Mouse (Mus musculus): Measurements from ENCODE around the gene Ppm1d. TPM values are rescaled to one million over a fixed set of nuclear protein-coding genes. Genes with fewer than 3 reads are reported as not detected.

Ppm1d gene
- polyA plus RNA-seq (2012), result 3.4 and 5.9 TPM in 2 replicates

GRCm38 (mm10) chr11:85310713-85311574 is at the start of gene Ppm1d:
Gene Ppm1d (plus strand): TSS chr11:85311244.
- Histone ChIP-seq H3K27me3 (ENCODE audit: control insufficient read depth) (no peaks in the 10 kb centered on the region; the same call in 1 of the 2 replicates), H3K4me3 (replicated peaks) (peak within 1 kb of the TSS; percentile 70), H3K4me1 (ENCODE audit: control insufficient read depth) (peaks cover 41% of the 10 kb centered on the region), H3K9me3 (ENCODE audit: control insufficient read depth, low read length) (peaks cover 4% of the 10 kb centered on the region), H3K36me3 (ENCODE audit: control insufficient read depth) (peaks cover 32% of the 10 kb centered on the region)
- no peak for TF ChIP-seq GATA1 (IDR thresholded peaks at IDR 0.05; ENCODE audit: low read length)
- TF ChIP-seq TAL1 (IDR thresholded peaks at IDR 0.05; ENCODE audit: low read length), result no peak

GRCm38 (mm10) chr11:85264635-85265034 is 46.4 kb upstream of the Ppm1d start:
- H3K4me3 ChIP-seq (replicated peaks), result no peak overlapping the region
- no peaks in the 10 kb centered on the region for H3K36me3 ChIP-seq (ENCODE audit: control insufficient read depth)
- peaks cover 3% of the 10 kb centered on the region; the same call in 1 of the 2 replicates for H3K4me1 ChIP-seq (ENCODE audit: control insufficient read depth)
- TF ChIP-seq TAL1 (IDR thresholded peaks at IDR 0.05; ENCODE audit: low read length) (no peak), GATA1 (IDR thresholded peaks at IDR 0.05; ENCODE audit: low read length) (no peak)
- no peaks in the 10 kb centered on the region for H3K27me3 ChIP-seq (ENCODE audit: control insufficient read depth)
- no peaks in the 10 kb centered on the region for H3K9me3 ChIP-seq (ENCODE audit: control insufficient read depth, low read length)

- Histone ChIP-seq H3K27me3 (ENCODE audit: control insufficient read depth) (no peaks in the 10 kb centered on the region), H3K9me3 (ENCODE audit: control insufficient read depth, low read length) (no peaks in the 10 kb centered on the region), H3K4me1 (ENCODE audit: control insufficient read depth) (no peaks in the 10 kb centered on the region), H3K4me3 (replicated peaks) (no peak overlapping the region), H3K36me3 (ENCODE audit: control insufficient read depth) (no peaks in the 10 kb centered on the region)
- TF ChIP-seq GATA1 (IDR thresholded peaks at IDR 0.05; ENCODE audit: low read length), result no peak
Measured at GRCm38 (mm10) chr11:85267393-85267792, 43.7 kb upstream of the Ppm1d start.

GRCm38 (mm10) chr11:85270631-85271030 is 40.4 kb upstream of the Ppm1d start:
- TF ChIP-seq GATA1 (IDR thresholded peaks at IDR 0.05; ENCODE audit: low read length) (no peak), TAL1 (IDR thresholded peaks at IDR 0.05; ENCODE audit: low read length) (no peak)
- Histone ChIP-seq H3K27me3 (ENCODE audit: control insufficient read depth) (no peaks in the 10 kb centered on the region), H3K9me3 (ENCODE audit: control insufficient read depth, low read length) (peaks cover 4% of the 10 kb centered on the region; the same call in 1 of the 2 replicates), H3K4me1 (ENCODE audit: control insufficient read depth) (no peaks in the 10 kb centered on the region), H3K4me3 (replicated peaks) (no peak overlapping the region), H3K36me3 (ENCODE audit: control insufficient read depth) (no peaks in the 10 kb centered on the region)

GRCm38 (mm10) chr11:85273299-85273698 is 37.7 kb upstream of the Ppm1d start:
- peaks cover 4% of the 10 kb centered on the region; the same call in 1 of the 2 replicates for H3K9me3 ChIP-seq (ENCODE audit: control insufficient read depth, low read length)
- H3K4me3 ChIP-seq (replicated peaks), result no peak overlapping the region
- no peaks in the 10 kb centered on the region; the same call in 1 of the 2 replicates for H3K4me1 ChIP-seq (ENCODE audit: control insufficient read depth)
- H3K36me3 ChIP-seq (ENCODE audit: control insufficient read depth), result no peaks in the 10 kb centered on the region
- TF ChIP-seq TAL1 (IDR thresholded peaks at IDR 0.05; ENCODE audit: low read length) (no peak), GATA1 (IDR thresholded peaks at IDR 0.05; ENCODE audit: low read length) (no peak)
- H3K27me3 ChIP-seq (ENCODE audit: control insufficient read depth), result peaks cover 9% of the 10 kb centered on the region

- H3K4me3 ChIP-seq (replicated peaks), result no peak overlapping the region
- H3K4me1 ChIP-seq (ENCODE audit: control insufficient read depth), result no peaks in the 10 kb centered on the region; the same call in 1 of the 2 replicates
- no peaks in the 10 kb centered on the region for H3K36me3 ChIP-seq (ENCODE audit: control insufficient read depth)
- TF ChIP-seq GATA1 (IDR thresholded peaks at IDR 0.05; ENCODE audit: low read length) (no peak), TAL1 (IDR thresholded peaks at IDR 0.05; ENCODE audit: low read length) (no peak)
- peaks cover 17% of the 10 kb centered on the region for H3K27me3 ChIP-seq (ENCODE audit: control insufficient read depth)
- peaks cover 4% of the 10 kb centered on the region; the same call in 1 of the 2 replicates for H3K9me3 ChIP-seq (ENCODE audit: control insufficient read depth, low read length)
Measured at GRCm38 (mm10) chr11:85275151-85275550, 35.9 kb upstream of the Ppm1d start.

GRCm38 (mm10) chr11:85277609-85278008 is 33.4 kb upstream of the Ppm1d start:
- H3K36me3 ChIP-seq (ENCODE audit: control insufficient read depth), result no peaks in the 10 kb centered on the region
- no peak for TF ChIP-seq TAL1 (IDR thresholded peaks at IDR 0.05; ENCODE audit: low read length)
- TF ChIP-seq GATA1 (IDR thresholded peaks at IDR 0.05; ENCODE audit: low read length), result no peak
- H3K27me3 ChIP-seq (ENCODE audit: control insufficient read depth), result peaks cover 25% of the 10 kb centered on the region
- H3K4me1 ChIP-seq (ENCODE audit: control insufficient read depth), result no peaks in the 10 kb centered on the region; the same call in 1 of the 2 replicates
- H3K4me3 ChIP-seq (replicated peaks), result no peak overlapping the region
- H3K9me3 ChIP-seq (ENCODE audit: control insufficient read depth, low read length), result peaks cover 4% of the 10 kb centered on the region; the same call in 1 of the 2 replicates

- Histone ChIP-seq H3K27me3 (ENCODE audit: control insufficient read depth) (peaks cover 25% of the 10 kb centered on the region), H3K36me3 (ENCODE audit: control insufficient read depth) (no peaks in the 10 kb centered on the region), H3K4me3 (replicated peaks) (no peak overlapping the region), H3K4me1 (ENCODE audit: control insufficient read depth) (no peaks in the 10 kb centered on the region; the same call in 1 of the 2 replicates), H3K9me3 (ENCODE audit: control insufficient read depth, low read length) (peaks cover 4% of the 10 kb centered on the region; the same call in 1 of the 2 replicates)
- TF ChIP-seq TAL1 (IDR thresholded peaks at IDR 0.05; ENCODE audit: low read length), result no peak
- TF ChIP-seq GATA1 (IDR thresholded peaks at IDR 0.05; ENCODE audit: low read length), result no peak
Measured at GRCm38 (mm10) chr11:85278175-85278574, 32.9 kb upstream of the Ppm1d start.

GRCm38 (mm10) chr11:85281219-85281878 is 29.7 kb upstream of the Ppm1d start:
- Histone ChIP-seq H3K9me3 (ENCODE audit: control insufficient read depth, low read length) (no peaks in the 10 kb centered on the region), H3K36me3 (ENCODE audit: control insufficient read depth) (no peaks in the 10 kb centered on the region), H3K4me1 (ENCODE audit: control insufficient read depth) (no peaks in the 10 kb centered on the region; the same call in 1 of the 2 replicates), H3K4me3 (replicated peaks) (no peak overlapping the region), H3K27me3 (ENCODE audit: control insufficient read depth) (peaks cover 30% of the 10 kb centered on the region)
- TF ChIP-seq TAL1 (IDR thresholded peaks at IDR 0.05; ENCODE audit: low read length), result no peak
- no peak for TF ChIP-seq GATA1 (IDR thresholded peaks at IDR 0.05; ENCODE audit: low read length)
